Mouse (Mus musculus) naive thymus-derived CD4-positive, alpha-beta T cell, adult 5 months (primary cell): ENCODE measurements around the gene Fpr1. TPM values are rescaled to one million over a fixed set of nuclear protein-coding genes. Genes with fewer than 3 reads are reported as not detected.

ENCODE experiments used
- polyA plus RNA-seq: library from polyadenylated mRNA; unstranded; fragments of 100-300 nt; shearing (Covaris generic); gene quantifications from one replicate; pipeline ENCODE4 v1.2.1, GENCODE M21; 2017

Fpr1 gene
- not detected for polyA plus RNA-seq

DNA sequence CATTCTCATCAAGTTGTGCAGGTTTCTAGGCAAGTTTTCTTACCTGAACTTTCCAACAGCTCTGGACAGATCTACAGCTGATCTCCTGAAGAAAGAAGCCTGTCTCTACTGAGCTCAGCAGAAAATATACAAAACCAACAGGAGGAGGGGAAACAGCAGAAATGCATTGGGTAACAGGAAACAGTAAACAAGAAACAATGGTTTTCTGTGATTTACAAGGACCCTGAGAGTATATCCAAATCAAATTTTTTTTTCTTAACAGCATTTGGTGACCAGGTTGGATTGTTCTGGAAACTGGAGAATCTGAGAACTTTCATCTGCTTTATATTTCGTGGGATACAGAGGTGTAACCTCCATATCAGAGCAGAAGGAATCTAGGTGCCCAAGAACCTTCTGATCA, at the start of gene Fpr1:
Fpr1 (minus strand) TSS at position 101 of the 400 bp plus-strand sequence.

GRCm38 (mm10) chr17:17887774-17888248, 4.1 kb upstream of the Fpr1 start, which contains the start of the genes Fpr2 and Fpr3:
TSS of gene Fpr2 (plus strand) at chr17:17887824.
TSS of gene Fpr3 (plus strand) at chr17:17887852.

GRCm38 (mm10) chr17:17855064-17855838, 28.5 kb downstream of the Fpr1 start, which contains the start of gene Has1:
TSS of gene Has1 (minus strand) at chr17:17855205.

DNA sequence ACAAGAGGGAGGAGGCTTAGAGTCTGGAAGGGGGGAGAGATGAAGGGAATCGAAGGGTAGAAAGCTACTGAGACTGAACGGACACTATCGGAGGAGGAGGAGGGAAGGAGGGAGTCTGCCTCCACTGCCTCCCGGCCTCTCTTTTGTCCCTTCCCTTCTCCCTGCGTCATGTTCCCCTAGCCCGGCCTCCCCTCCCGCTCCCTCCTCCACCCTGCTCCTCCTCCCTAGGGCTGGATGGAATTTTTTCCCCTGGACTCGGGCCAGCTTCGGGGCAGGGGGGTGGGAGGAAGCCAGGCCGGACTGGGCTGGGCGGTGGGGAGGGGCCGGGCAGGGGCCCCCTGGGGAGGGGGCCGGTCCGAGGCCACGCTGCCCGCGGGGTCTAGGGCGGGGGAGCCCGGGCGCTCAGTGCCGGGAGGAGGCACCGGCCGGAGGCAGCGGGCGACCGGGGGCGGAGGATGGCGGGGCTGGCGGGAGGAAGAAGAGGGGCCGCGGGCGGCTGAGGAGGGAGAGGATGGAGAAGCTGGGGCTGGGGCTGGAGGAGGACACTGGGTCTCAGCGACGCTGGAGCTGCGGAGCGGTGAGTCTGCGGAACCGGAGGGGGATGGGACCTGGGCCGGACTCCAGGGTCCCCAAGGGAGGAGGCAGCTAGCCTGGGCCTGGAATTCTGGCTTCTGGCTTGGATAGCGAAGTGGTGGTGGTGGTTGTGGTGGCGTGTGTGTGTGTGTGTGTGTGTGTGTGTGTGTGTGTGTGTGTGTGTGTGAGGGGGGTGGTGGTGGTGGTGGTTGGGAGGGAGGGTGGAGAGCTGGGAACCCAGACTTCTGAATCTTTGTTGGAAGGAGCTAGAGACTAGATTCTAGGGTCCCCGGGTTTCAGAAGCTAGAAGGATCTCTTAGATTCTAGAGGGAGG, 56.7 kb downstream of the Fpr1 start, which contains the start of gene Spaca6:
Spaca6 (plus strand) TSS at position 408 of the 907 bp plus-strand sequence.

Other genes starting within 250 kb of the Fpr1 start
- gene Vmn2r90, start 180.2 kb downstream of the Fpr1 start, polyA plus RNA-seq, result not detected
- 3.5 TPM for gene Spaca6, start 56.8 kb downstream of the Fpr1 start, polyA plus RNA-seq
- not detected for gene Has1, start 28.7 kb downstream of the Fpr1 start, polyA plus RNA-seq
- gene Fpr2, start 3.9 kb upstream of the Fpr1 start, polyA plus RNA-seq, result not detected
- not detected for gene Fpr3, start 3.9 kb upstream of the Fpr1 start, polyA plus RNA-seq
- not detected for gene Fpr-rs4, start 137.8 kb upstream of the Fpr1 start, polyA plus RNA-seq
- gene Vmn2r124, start 165.5 kb upstream of the Fpr1 start, polyA plus RNA-seq, result not detected
- not detected for gene Vmn2r91, start 201.1 kb upstream of the Fpr1 start, polyA plus RNA-seq